Mouse (Mus musculus) CH12.LX (cell line): ENCODE data around the gene Rcor2. TPM values are rescaled to one million over a fixed set of nuclear protein-coding genes. Genes with fewer than 3 reads are reported as not detected.

ENCODE experiments used
- DNase-seq: peaks from one replicate; pipeline ENCODE4 v3.0.0-alpha.2; 2013; ENCODE audit errors: extremely low read depth
- H3K27ac ChIP-seq: 2 replicates; pipeline ENCODE4 v1.5.1; 2012; ENCODE audit warnings: low read depth, mild to moderate bottlenecking, control low read depth, moderate library complexity; ENCODE audit not compliant: insufficient read depth
- H3K27me3 ChIP-seq: replicated peaks from 2 replicates; pipeline ENCODE3; 2012; ENCODE audit warnings: inconsistent platforms
- H3K36me3 ChIP-seq, 2 experiments: replicated peaks in 1 of 2; 2 replicates each; pipeline versions ENCODE3 to v1.6.1; 2012; ENCODE audit warnings: inconsistent platforms in 1 of 2, low read length in 1 of 2, mild to moderate bottlenecking in 1 of 2, mixed read lengths in 1 of 2, moderate library complexity in 1 of 2; ENCODE audit not compliant: control insufficient read depth in 1 of 2, insufficient read depth in 1 of 2
- H3K4me1 ChIP-seq, 2 experiments: 2 replicates each; pipeline ENCODE4 v1.6.1; 2012; ENCODE audit warnings: inconsistent platforms in 1 of 2, moderate library complexity in 1 of 2; ENCODE audit not compliant: insufficient read depth in 2 of 2, control insufficient read depth in 1 of 2
- H3K4me2 ChIP-seq: 2 replicates; pipeline ENCODE4 v1.6.1; 2012; ENCODE audit warnings: low read depth, mild to moderate bottlenecking, control low read depth; ENCODE audit not compliant: poor library complexity, insufficient read depth, severe bottlenecking
- H3K4me3 ChIP-seq, 3 experiments: fragments of 150-350 bp in 1 of 3; sonication (generic) in 1 of 3; replicated peaks in 1 of 3; 2 replicates each; pipeline versions ENCODE3 to v1.5.1; 2011 to 2012; ENCODE audit warnings: low read depth in 2 of 3, low read length in 2 of 3, mild to moderate bottlenecking in 2 of 3, moderate library complexity in 2 of 3, control low read depth in 1 of 3, improper control_type of control experiment in 1 of 3, inconsistent platforms in 1 of 3, mixed read lengths in 1 of 3; ENCODE audit not compliant: poor library complexity in 1 of 3
- H3K79me2 ChIP-seq: replicated peaks from 2 replicates; pipeline ENCODE4 v1.6.1; 2012; ENCODE audit warnings: mild to moderate bottlenecking, moderate library complexity; ENCODE audit not compliant: control insufficient read depth, poor library complexity, insufficient read depth, severe bottlenecking; ENCODE audit errors: extremely low read depth
- H3K9ac ChIP-seq: 2 replicates; pipeline ENCODE4 v1.6.1; 2012; ENCODE audit warnings: low read depth, mild to moderate bottlenecking, control low read depth, moderate library complexity; ENCODE audit not compliant: insufficient read depth
- H3K9me3 ChIP-seq: replicated peaks from 2 replicates; pipeline ENCODE3; 2012; ENCODE audit warnings: low read length, inconsistent platforms, mixed read lengths
- BHLHE40 ChIP-seq: IDR thresholded peaks from 2 replicates; pipeline ENCODE4 v1.6.1; 2011; ENCODE audit warnings: mild to moderate bottlenecking, low read depth, low read length, improper control_type of control experiment
- CHD2 ChIP-seq: IDR thresholded peaks from 2 replicates; pipeline ENCODE4 v1.6.1; 2011; ENCODE audit warnings: low read length, improper control_type of control experiment
- ETS1 ChIP-seq: conservative IDR thresholded peaks from 2 replicates; pipeline ENCODE4 v1.6.1; 2012; ENCODE audit warnings: low read depth, mild to moderate bottlenecking, inconsistent platforms, low read length, improper control_type of control experiment, moderate library complexity
- HCFC1 ChIP-seq: IDR thresholded peaks from 2 replicates; pipeline ENCODE4 v1.6.1; 2012; ENCODE audit warnings: low read depth, mild to moderate bottlenecking, inconsistent platforms, low read length, improper control_type of control experiment
- IRF4 ChIP-seq: IDR thresholded peaks from 2 replicates; pipeline ENCODE4 v1.6.1; 2014; ENCODE audit warnings: low read depth, mild to moderate bottlenecking, inconsistent platforms, low read length, improper control_type of control experiment
- JUN ChIP-seq: IDR thresholded peaks from 2 replicates; pipeline ENCODE4 v1.6.1; 2011; ENCODE audit warnings: low read depth, mild to moderate bottlenecking, low read length, improper control_type of control experiment, moderate library complexity; ENCODE audit not compliant: insufficient read depth
- JUND ChIP-seq: conservative IDR thresholded peaks from 2 replicates; pipeline ENCODE4 v1.6.1; 2011; ENCODE audit warnings: low read depth, low read length, improper control_type of control experiment
- MAFK ChIP-seq: IDR thresholded peaks from 2 replicates; pipeline ENCODE4 v1.6.1; 2011; ENCODE audit warnings: low read length, improper control_type of control experiment; ENCODE audit not compliant: insufficient replicate concordance
- MAX ChIP-seq: IDR thresholded peaks from 2 replicates; pipeline ENCODE4 v1.6.1; 2011; ENCODE audit warnings: low read length, improper control_type of control experiment
- MAZ ChIP-seq: IDR thresholded peaks from 2 replicates; pipeline ENCODE4 v1.6.1; 2012; ENCODE audit warnings: low read depth, mild to moderate bottlenecking, inconsistent platforms, low read length, improper control_type of control experiment, moderate library complexity
- NRF1 ChIP-seq: IDR thresholded peaks from 2 replicates; pipeline ENCODE4 v1.6.1; 2014; ENCODE audit warnings: low read depth, mild to moderate bottlenecking, inconsistent platforms, low read length, improper control_type of control experiment, moderate library complexity
- PAX5 ChIP-seq: IDR thresholded peaks from 2 replicates; pipeline ENCODE4 v1.6.1; 2012; ENCODE audit warnings: low read length, inconsistent platforms, mixed read lengths
- POLR2A ChIP-seq: IDR thresholded peaks from 2 replicates; pipeline ENCODE4 v1.6.1; 2011; ENCODE audit warnings: low read depth, mild to moderate bottlenecking, improper control_type of control experiment, low read length
- POLR2AphosphoS2 ChIP-seq: IDR thresholded peaks from 2 replicates; pipeline ENCODE4 v1.6.1; 2011; ENCODE audit warnings: low read depth, low read length, improper control_type of control experiment
- RCOR1 ChIP-seq: conservative IDR thresholded peaks from 2 replicates; pipeline ENCODE4 v1.6.1; 2012; ENCODE audit warnings: low read depth, mild to moderate bottlenecking, inconsistent platforms, low read length, improper control_type of control experiment
- SMC3 ChIP-seq: IDR thresholded peaks from 2 replicates; pipeline ENCODE4 v1.6.1; 2011; ENCODE audit warnings: low read depth, low read length, improper control_type of control experiment
- USF1 ChIP-seq: IDR thresholded peaks from 2 replicates; pipeline ENCODE4 v1.6.1; 2014; ENCODE audit warnings: low read depth, mild to moderate bottlenecking, inconsistent platforms, low read length, improper control_type of control experiment
- USF2 ChIP-seq: conservative IDR thresholded peaks from 2 replicates; pipeline ENCODE4 v1.6.1; 2011; ENCODE audit warnings: low read depth, low read length, improper control_type of control experiment
- ZC3H11A ChIP-seq: IDR thresholded peaks from 2 replicates; pipeline ENCODE4 v1.6.1; 2012; ENCODE audit warnings: low read depth, mild to moderate bottlenecking, inconsistent platforms, low read length, improper control_type of control experiment
- ZKSCAN1 ChIP-seq: IDR thresholded peaks from 2 replicates; pipeline ENCODE4 v1.6.1; 2012; ENCODE audit warnings: low read depth, inconsistent platforms, low read length, improper control_type of control experiment, borderline replicate concordance
- ZMIZ1 ChIP-seq: IDR thresholded peaks from 2 replicates; pipeline ENCODE4 v1.6.1; 2012; ENCODE audit warnings: low read depth, mild to moderate bottlenecking, inconsistent platforms, low read length, improper control_type of control experiment
- dilution Hi-C: fragments of 300-500 bp; cut with MboI; formaldehyde crosslinking; loops from 2 replicates; pipeline ENCODE4 v1.14.3; 2020; ENCODE audit warnings: low sequenced_read_pairs; ENCODE audit not compliant: extremely low pct_unique_long_range_greater_than_20kb, extremely low pct_ligation_motif_present
- in situ Hi-C: fragments of 300-500 bp; cut with MboI; formaldehyde crosslinking; loops from 3 replicates; pipeline ENCODE4 v1.14.3; 2019; ENCODE audit warnings: low sequenced_read_pairs, low pct_ligation_motif_present, low pct_unique_long_range_greater_than_20kb, mixed read lengths
- polyA plus RNA-seq: library from polyadenylated mRNA; unstranded; fragments of >175 nt; gene quantifications from 2 replicates; pipeline ENCODE4 v1.2.1, GENCODE M21; 2012; ENCODE audit warnings: low read depth; ENCODE audit not compliant: insufficient read length
- total RNA-seq, 2 experiments: library from RNA; depleted of rRNA; stranded (reverse); fragments of 300-350 nt in 1 of 2; fragments of >200 nt in 1 of 2; gene quantifications; 2 replicates each; pipeline ENCODE4 v1.2.3; 2012 to 2014

The Rcor2 gene
- total and polyA plus RNA-seq, 3 experiments: 9.2 to 28.2 (median 12.0) TPM

DNA sequence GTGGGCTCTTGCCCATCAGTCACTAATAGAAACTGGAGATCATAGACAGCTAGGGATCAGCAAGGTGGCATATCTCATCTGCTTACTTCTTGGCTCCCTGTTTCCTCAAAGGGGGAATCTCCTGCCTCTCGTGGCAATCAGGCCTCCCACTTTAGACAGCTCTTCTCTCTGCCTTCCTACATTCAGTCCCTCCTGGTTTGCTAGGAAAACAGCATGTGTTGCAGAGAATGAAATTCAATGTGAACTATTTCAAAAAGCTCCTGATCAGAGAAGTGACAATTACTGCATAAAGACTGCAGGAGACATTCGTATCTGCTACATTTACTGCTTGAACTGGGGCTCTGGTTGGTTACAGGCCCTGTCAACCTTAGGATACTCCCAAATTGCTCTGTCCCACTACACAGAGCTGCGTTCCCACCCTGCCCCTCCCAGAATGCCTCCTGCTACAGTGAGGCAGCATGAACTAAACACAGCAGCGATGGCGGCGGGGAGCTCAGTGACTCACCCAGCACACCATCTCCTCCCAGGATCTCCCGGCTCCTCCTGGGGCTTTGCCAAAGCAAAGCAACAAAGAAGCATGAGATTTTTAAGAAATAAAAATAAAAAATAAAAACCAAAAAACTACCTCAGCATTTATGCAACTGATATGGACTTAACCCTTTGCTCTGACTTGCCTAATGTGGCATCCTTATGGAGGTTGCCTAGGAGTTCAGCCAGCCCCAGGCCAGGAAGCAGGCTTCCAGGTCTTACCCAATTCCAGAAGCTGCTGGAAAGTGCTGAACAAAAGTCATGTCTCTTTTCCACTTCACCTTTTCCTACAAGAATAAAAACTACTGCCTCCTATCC is 34.7 kb downstream of the Rcor2 start:
- H3K9ac ChIP-seq: no peak overlapping the region
- no peak for DNase-seq
- H3K9me3 ChIP-seq: no peaks in the 10 kb centered on the region
- H3K27me3 ChIP-seq: no peaks in the 10 kb centered on the region
- dilution Hi-C loops: no loop called here
- TF ChIP-seq MAZ (no peak), MAFK (no peak), PAX5 (no peak), USF1 (no peak), JUND (no peak), ETS1 (no peak), USF2 (no peak), ZC3H11A (no peak), MAX (no peak), JUN (no peak), BHLHE40 (no peak), CHD2 (no peak), POLR2A (no peak), IRF4 (no peak), NRF1 (no peak), ZKSCAN1 (no peak), POLR2AphosphoS2 (no peak), RCOR1 (no peak), SMC3 (no peak), ZMIZ1 (no peak)
- no peak overlapping the region for H3K4me3 ChIP-seq
- H3K79me2 ChIP-seq: peaks cover 3% of the 10 kb centered on the region
- no peak overlapping the region for H3K4me2 ChIP-seq
- H3K4me1 ChIP-seq: peaks cover 0 to 44% of the 10 kb centered on the region in 2 experiments; a peak in 2 of 4 replicates
- H3K36me3 ChIP-seq: peaks cover 0 to 72% of the 10 kb centered on the region in 2 experiments
- H3K27ac ChIP-seq: no peak overlapping the region
- in situ Hi-C loops: no loop called here

DNA sequence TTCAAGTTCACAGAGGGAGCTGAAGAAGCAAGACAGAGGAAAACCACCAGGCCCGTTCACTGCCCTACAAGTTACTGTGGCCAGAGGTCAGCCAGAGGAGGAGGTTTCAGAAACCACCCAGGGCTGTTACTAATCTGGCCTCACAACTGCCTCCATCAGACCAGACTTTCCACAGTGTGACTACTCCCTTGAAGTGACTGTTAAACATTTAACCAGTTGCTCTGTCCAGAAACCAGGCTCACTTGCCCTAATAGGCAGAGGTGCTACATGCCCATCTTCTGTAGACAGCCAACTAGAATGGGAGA is 35.3 kb downstream of the Rcor2 start:
- no peak for DNase-seq
- Histone ChIP-seq H3K4me3 (no peak overlapping the region), H3K9ac (no peak overlapping the region), H3K4me2 (no peak overlapping the region), H3K79me2 (peaks cover 3% of the 10 kb centered on the region), H3K4me1 (peaks cover 0 to 50% of the 10 kb centered on the region in 2 experiments; a peak in 2 of 4 replicates), H3K36me3 (peaks cover 0 to 72% of the 10 kb centered on the region in 2 experiments), H3K27ac (no peak overlapping the region), H3K27me3 (no peaks in the 10 kb centered on the region), H3K9me3 (no peaks in the 10 kb centered on the region)
- TF ChIP-seq ZC3H11A (no peak), CHD2 (no peak), HCFC1 (no peak)
- in situ Hi-C loops (no loop called here), dilution Hi-C loops (no loop called here)
